Mouse (Mus musculus): ENCODE measurements at regions not wholly inside any gene's neighbourhood (a gene's known extent, or its start where the extent isn't known, plus 50 kb on each side); places are given as distances from the start of the nearest gene placed in this dataset.

DNA sequence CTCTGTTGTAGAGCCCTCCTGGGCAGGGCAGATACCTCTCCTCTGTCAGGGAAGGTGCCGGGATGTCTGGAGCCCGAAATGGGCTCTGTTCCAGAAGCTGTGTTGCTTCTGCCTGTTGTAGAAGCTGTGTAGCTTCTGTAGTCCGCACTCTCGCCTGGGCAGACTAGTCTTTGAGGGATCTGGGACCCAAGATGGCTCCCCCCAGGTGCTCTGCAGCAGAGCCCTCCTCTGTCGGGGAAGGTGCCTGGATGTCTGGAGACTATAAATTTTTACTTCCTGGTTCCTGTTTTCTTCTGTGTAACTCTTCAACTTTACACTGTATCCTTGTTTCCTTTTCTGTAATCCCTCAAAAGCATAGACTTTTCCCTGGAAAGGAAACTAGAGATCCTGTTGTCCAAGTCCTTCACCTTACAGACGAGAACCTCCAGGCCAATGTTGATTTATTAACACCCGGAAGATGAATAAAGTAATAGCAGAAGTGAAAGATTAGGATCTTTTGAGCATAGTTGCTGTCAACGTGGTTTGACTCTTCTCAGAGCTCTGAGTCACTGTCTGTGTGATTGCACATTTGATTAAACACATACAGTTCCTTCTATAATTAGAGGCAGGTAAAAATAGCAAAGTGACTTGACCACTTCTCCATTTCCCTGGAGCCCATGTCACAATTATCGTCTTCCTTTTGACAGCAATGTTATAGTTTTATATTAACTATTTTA is 202.2 kb upstream of the Ptger4 start:
- Histone ChIP-seq H3K36me3 (replicated peaks; ENCODE audit: insufficient read depth, low read length) (no peaks in the 10 kb centered on the region), H3K4me3 (ENCODE audit: low read depth, low read length) (no peak overlapping the region), H3K9me3 (ENCODE audit: low read length) (no peaks in the 10 kb centered on the region), H3K27me3 (ENCODE audit: insufficient read depth, low read length) (no peaks in the 10 kb centered on the region), H3K4me1 (ENCODE audit: insufficient read depth) (no peaks in the 10 kb centered on the region), H3K9ac (replicated peaks) (no peak overlapping the region), H3K4me2 (ENCODE audit: low read depth, low read length) (peak overlapping the region; percentile 8; the same call in 1 of the 2 replicates), H3K27ac (ENCODE audit: low read depth) (0 out of 2 replicates have a peak overlapping the region, but pooled peaks have one; percentile 35)
- TF ChIP-seq CTCF (IDR thresholded peaks at IDR 0.05; ENCODE audit: low read depth) (no peak), EP300 (IDR thresholded peaks at IDR 0.05; ENCODE audit: low read depth) (no peak)
- ATAC-seq = no peak
- WGBS (ENCODE audit: insufficient replicate concordance) = 46% methylated on average over 9 of the region's 9 CpGs
- no peak for DNase-seq

DNA sequence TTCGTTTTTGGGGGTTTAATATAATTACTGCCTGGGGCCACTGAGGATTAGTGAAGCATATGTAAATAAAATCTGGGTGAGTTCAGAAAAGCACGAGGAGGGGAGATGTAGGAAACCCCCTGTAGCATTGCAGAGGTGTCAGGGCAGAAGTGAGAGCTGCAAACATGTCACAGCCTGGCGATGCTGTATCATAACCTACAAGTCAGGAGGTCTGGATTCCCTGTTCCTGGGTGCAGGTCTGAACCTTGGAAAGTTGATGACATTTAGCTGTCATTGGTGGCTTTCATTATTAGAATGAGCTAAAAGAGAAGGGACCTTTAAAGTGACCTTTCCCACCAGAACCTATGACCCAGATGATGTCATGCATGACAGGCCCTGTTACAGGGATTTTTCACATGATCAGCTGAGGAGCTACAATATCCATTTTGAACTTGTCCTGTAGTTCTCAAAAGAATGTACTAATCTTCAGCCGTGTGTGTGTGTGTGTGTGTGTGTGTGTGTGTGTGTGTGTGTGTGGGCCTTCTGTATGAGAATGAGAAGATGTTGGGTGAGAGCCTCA is 202.8 kb upstream of the Ptger4 start:
- H3K9me3 ChIP-seq (ENCODE audit: low read length) = no peaks in the 10 kb centered on the region
- no peaks in the 10 kb centered on the region for H3K27me3 ChIP-seq (ENCODE audit: insufficient read depth, low read length)
- TF ChIP-seq EP300 (IDR thresholded peaks at IDR 0.05; ENCODE audit: low read depth) = no peak
- TF ChIP-seq CTCF (IDR thresholded peaks at IDR 0.05; ENCODE audit: low read depth) = no peak
- no peaks in the 10 kb centered on the region for H3K36me3 ChIP-seq (replicated peaks; ENCODE audit: insufficient read depth, low read length)
- ATAC-seq (peak; percentile 29; the same call in 1 of the 2 replicates), DNase-seq (no peak)
- no peaks in the 10 kb centered on the region for H3K4me1 ChIP-seq (ENCODE audit: insufficient read depth)
- no peak overlapping the region for H3K27ac ChIP-seq (ENCODE audit: low read depth)
- WGBS (ENCODE audit: insufficient replicate concordance) = 41% methylated on average over 4 of the region's 4 CpGs
- H3K4me2 ChIP-seq (ENCODE audit: low read depth, low read length) = no peak overlapping the region
- H3K4me3 ChIP-seq (ENCODE audit: low read depth, low read length) = no peak overlapping the region
- no peak overlapping the region for H3K9ac ChIP-seq (replicated peaks)

DNA sequence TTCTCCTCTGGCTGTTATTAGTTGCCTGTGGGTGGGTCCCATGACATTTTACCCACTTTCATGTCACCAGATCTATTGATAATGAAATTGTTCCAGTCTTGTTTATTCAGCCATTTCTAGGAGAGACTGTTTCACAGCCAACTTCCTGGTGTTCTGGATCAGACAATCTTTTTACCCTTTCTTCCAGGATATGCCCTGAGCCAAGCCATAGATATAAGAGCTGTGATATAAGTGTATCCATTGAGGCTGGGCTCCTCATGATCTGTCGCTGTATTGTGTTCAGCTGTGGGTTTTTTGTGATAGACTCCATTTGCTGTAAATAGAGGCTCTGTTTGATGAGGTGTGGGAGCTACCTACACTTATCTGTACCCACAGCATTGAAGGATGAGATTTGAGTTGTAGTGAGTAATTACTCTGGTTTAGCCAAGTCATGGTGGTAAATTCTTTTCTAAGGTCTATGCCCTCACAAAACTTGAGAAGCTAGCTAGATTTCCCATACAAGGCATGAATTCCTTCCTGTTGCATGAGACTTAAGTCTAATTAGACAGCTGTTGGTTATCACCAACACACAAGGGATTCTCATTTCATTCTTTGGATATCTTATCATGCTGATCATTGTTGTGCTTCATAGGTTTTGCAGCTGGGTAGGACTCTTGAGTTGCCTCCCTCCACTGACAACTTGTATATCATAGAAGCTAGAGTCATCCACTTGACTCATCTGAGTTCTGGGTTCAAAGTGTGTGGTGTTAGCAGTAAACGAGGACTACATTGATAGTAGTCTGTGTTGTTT is 203.9 kb upstream of the Ptger4 start:
- H3K9me3 ChIP-seq (ENCODE audit: low read length) = no peaks in the 10 kb centered on the region
- TF ChIP-seq EP300 (IDR thresholded peaks at IDR 0.05; ENCODE audit: low read depth) (no peak), CTCF (IDR thresholded peaks at IDR 0.05; ENCODE audit: low read depth) (no peak)
- no peak overlapping the region for H3K4me2 ChIP-seq (ENCODE audit: low read depth, low read length)
- ATAC-seq (no peak), DNase-seq (no peak)
- no peaks in the 10 kb centered on the region for H3K36me3 ChIP-seq (replicated peaks; ENCODE audit: insufficient read depth, low read length)
- H3K27me3 ChIP-seq (ENCODE audit: insufficient read depth, low read length) = no peaks in the 10 kb centered on the region
- 78% methylated on average over 2 of the region's 2 CpGs for WGBS (ENCODE audit: insufficient replicate concordance)
- H3K9ac ChIP-seq (replicated peaks) = no peak overlapping the region
- H3K4me3 ChIP-seq (ENCODE audit: low read depth, low read length) = no peak overlapping the region
- no peaks in the 10 kb centered on the region for H3K4me1 ChIP-seq (ENCODE audit: insufficient read depth)
- no peak overlapping the region for H3K27ac ChIP-seq (ENCODE audit: low read depth)

DNA sequence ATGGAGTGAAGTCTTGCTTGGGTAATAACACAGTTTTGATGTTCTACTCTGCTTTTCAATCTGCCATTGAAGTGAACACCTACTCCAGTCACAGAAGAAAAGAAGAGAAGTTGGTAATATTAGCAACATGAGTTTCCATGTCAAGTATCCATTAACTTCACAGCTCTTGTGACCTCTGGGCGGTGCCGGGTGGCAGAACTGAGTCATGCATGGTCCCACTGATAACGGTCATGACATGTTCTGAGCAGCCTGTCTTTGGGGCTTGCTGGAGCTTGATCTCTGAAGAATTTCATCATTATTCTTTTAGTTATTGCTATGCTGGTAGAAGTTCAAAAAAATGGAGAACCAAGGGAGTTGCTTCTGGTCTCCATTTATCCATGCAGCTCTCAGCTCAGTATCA is 215.1 kb upstream of the Ptger4 start:
- 61% methylated on average over 3 of the region's 3 CpGs for WGBS (ENCODE audit: insufficient replicate concordance)
- no peak overlapping the region for H3K9ac ChIP-seq (replicated peaks)

DNA sequence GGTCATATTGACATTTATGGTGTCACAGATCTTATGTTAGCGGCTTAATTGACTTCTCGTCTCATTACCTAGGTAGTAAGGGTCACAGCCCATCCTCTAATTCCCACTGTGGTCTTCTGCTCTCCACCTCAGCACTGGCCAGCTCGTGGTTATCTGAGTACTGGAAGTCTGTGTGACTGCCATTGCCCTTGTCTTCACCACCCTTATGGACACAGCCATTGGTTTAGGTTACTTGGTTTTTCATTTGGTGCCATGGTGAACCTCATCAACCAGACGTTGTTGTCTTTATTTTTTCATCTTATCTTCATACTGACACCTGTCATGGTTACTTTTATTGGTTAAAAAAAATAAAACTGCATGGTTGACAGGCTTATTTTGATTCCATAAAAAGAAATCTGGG is 215.6 kb upstream of the Ptger4 start:
- TF ChIP-seq CTCF (IDR thresholded peaks at IDR 0.05; ENCODE audit: low read depth) = no peak
- no peak for TF ChIP-seq EP300 (IDR thresholded peaks at IDR 0.05; ENCODE audit: low read depth)
- H3K4me3 ChIP-seq (ENCODE audit: low read depth, low read length) = no peak overlapping the region
- H3K27me3 ChIP-seq (ENCODE audit: insufficient read depth, low read length) = no peaks in the 10 kb centered on the region
- no peak overlapping the region for H3K9ac ChIP-seq (replicated peaks)
- DNase-seq (no peak), ATAC-seq (peak; percentile 78)
- H3K27ac ChIP-seq (ENCODE audit: low read depth) = no peak overlapping the region
- no peaks in the 10 kb centered on the region for H3K36me3 ChIP-seq (replicated peaks; ENCODE audit: insufficient read depth, low read length)
- WGBS (ENCODE audit: insufficient replicate concordance) = 63% methylated on average over 4 of the region's 4 CpGs
- H3K4me1 ChIP-seq (ENCODE audit: insufficient read depth) = no peaks in the 10 kb centered on the region
- H3K4me2 ChIP-seq (ENCODE audit: low read depth, low read length) = no peak overlapping the region
- no peaks in the 10 kb centered on the region for H3K9me3 ChIP-seq (ENCODE audit: low read length)

More for the DNA sequence above, 215.1 kb upstream of the Ptger4 start:
- peak; percentile 35 for DNase-seq
- no peaks in the 10 kb centered on the region for H3K4me1 ChIP-seq (ENCODE audit: insufficient read depth)
- TF ChIP-seq CTCF (IDR thresholded peaks at IDR 0.05; ENCODE audit: low read depth) = no peak
- TF ChIP-seq EP300 (IDR thresholded peaks at IDR 0.05; ENCODE audit: low read depth) = peak; percentile 69
- H3K36me3 ChIP-seq (replicated peaks; ENCODE audit: insufficient read depth, low read length) = no peaks in the 10 kb centered on the region
- H3K27me3 ChIP-seq (ENCODE audit: insufficient read depth, low read length) = no peaks in the 10 kb centered on the region
- H3K9me3 ChIP-seq (ENCODE audit: low read length) = no peaks in the 10 kb centered on the region
- H3K27ac ChIP-seq (ENCODE audit: low read depth) = no peak overlapping the region; the same call in 1 of the 2 replicates
- peak; percentile 97 for ATAC-seq
- H3K4me2 ChIP-seq (ENCODE audit: low read depth, low read length) = no peak overlapping the region
- no peak overlapping the region for H3K4me3 ChIP-seq (ENCODE audit: low read depth, low read length)

DNA sequence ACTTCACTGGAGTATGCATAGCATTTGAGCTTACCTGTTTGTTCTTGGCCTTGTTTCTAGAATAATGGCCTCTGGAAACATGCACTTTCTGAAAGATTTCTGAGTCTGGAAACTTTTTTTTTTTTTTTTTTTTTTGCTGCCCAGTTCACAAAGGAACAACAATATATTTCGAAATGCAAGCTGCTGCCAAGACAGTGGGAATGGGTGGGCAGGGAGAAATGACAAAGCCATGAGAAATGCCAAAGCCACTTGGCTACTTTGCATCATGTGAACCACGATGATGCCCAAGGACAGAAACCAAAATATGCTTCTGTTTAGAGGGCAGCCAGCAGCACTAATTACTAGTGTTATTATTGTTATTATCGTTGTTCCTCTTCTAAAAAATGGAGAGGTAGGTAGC is 218.7 kb upstream of the Ptger4 start:
- TF ChIP-seq CTCF (IDR thresholded peaks at IDR 0.05; ENCODE audit: low read depth) (no peak), EP300 (IDR thresholded peaks at IDR 0.05; ENCODE audit: low read depth) (no peak)
- DNase-seq (no peak), ATAC-seq (no peak)
- H3K27ac ChIP-seq (ENCODE audit: low read depth) = no peak overlapping the region
- no peaks in the 10 kb centered on the region for H3K4me1 ChIP-seq (ENCODE audit: insufficient read depth)
- H3K4me3 ChIP-seq (ENCODE audit: low read depth, low read length) = no peak overlapping the region
- H3K36me3 ChIP-seq (replicated peaks; ENCODE audit: insufficient read depth, low read length) = no peaks in the 10 kb centered on the region
- 67% methylated on average over 3 of the region's 3 CpGs for WGBS (ENCODE audit: insufficient replicate concordance)
- no peaks in the 10 kb centered on the region for H3K9me3 ChIP-seq (ENCODE audit: low read length)
- no peaks in the 10 kb centered on the region for H3K27me3 ChIP-seq (ENCODE audit: insufficient read depth, low read length)
- H3K4me2 ChIP-seq (ENCODE audit: low read depth, low read length) = no peak overlapping the region
- no peak overlapping the region for H3K9ac ChIP-seq (replicated peaks)

Data from liver, postnatal 0 days (tissue).